Mouse (Mus musculus): ENCODE results near the gene Cdk1.

GRCm38 (mm10) chr10:69398197-69398762 is 45.5 kb upstream of the Cdk1 start:
- TF ChIP-seq CTCF (IDR thresholded peaks at IDR 0.05; ENCODE audit: low read depth) (no peak), EP300 (optimal IDR thresholded peaks at IDR 0.05) (no peak)

Data from stomach, postnatal 0 days (tissue).